Mouse (Mus musculus) intestine, embryonic 16.5 days (tissue): ENCODE measurements around the gene Fgfr1op2. TPM values are rescaled to one million over a fixed set of nuclear protein-coding genes. Genes with fewer than 3 reads are reported as not detected.

Experiments
- ATAC-seq: fragments of 200-750 bp; cut with Nextera tagmentation; 2 replicates; pipeline ENCODE4 v1.8.0; 2017; ENCODE audit warnings: moderate TSS enrichment, moderate library complexity
- H3K27ac ChIP-seq: fragments of 300-500 bp; sonication (generic); 2 replicates; pipeline ENCODE4 v1.5.1; 2014; ENCODE audit warnings: mild to moderate bottlenecking, low read length
- H3K27me3 ChIP-seq: fragments of 300-500 bp; sonication (generic); replicated peaks from 2 replicates; pipeline ENCODE4 v1.6.1; 2014; ENCODE audit warnings: low read length, control low read depth, mixed read lengths; ENCODE audit not compliant: control insufficient read depth, insufficient read depth
- H3K36me3 ChIP-seq: fragments of 300-500 bp; sonication (generic); 2 replicates; pipeline ENCODE4 v1.6.1; 2014; ENCODE audit warnings: low read length, control low read depth; ENCODE audit not compliant: control insufficient read depth, insufficient read depth
- H3K4me1 ChIP-seq: fragments of 300-500 bp; sonication (generic); 2 replicates; pipeline ENCODE4 v1.6.1; 2014; ENCODE audit warnings: low read length, control low read depth, mixed read lengths; ENCODE audit not compliant: control insufficient read depth, insufficient read depth
- H3K4me2 ChIP-seq: fragments of 300-500 bp; sonication (generic); 2 replicates; pipeline ENCODE4 v1.6.1; 2014; ENCODE audit warnings: low read depth, low read length, control low read depth
- H3K4me3 ChIP-seq: fragments of 300-500 bp; sonication (generic); 2 replicates; pipeline ENCODE4 v1.5.1; 2014; ENCODE audit warnings: mild to moderate bottlenecking, low read length
- H3K9ac ChIP-seq: fragments of 300-500 bp; sonication (generic); 2 replicates; pipeline ENCODE4 v1.6.1; 2014; ENCODE audit warnings: low read depth, low read length
- H3K9me3 ChIP-seq: fragments of 300-500 bp; sonication (generic); 2 replicates; pipeline ENCODE4 v1.6.1; 2016; ENCODE audit warnings: low read length, control low read depth; ENCODE audit not compliant: control insufficient read depth
- WGBS: fragments of 180-500 bp; shearing (Covaris S2); extraction: QIAGEN DNeasy Blood & Tissue Kit; methylation state at CpG from one replicate; pipeline ENCODE4 v1.1.7; 2014; 5-methylcytosine and 5-hydroxymethylcytosine counted together
- polyA plus RNA-seq: library from polyadenylated mRNA; unstranded; fragments of >200 nt; fragmentation: Nextera tagmentation; extraction: Ambion mirVana; gene quantifications from 2 replicates; pipeline ENCODE4 v1.2.1, GENCODE M21; 2015

Fgfr1op2 gene
- polyA plus RNA-seq, result 86.0 and 86.6 TPM in 2 replicates

DNA sequence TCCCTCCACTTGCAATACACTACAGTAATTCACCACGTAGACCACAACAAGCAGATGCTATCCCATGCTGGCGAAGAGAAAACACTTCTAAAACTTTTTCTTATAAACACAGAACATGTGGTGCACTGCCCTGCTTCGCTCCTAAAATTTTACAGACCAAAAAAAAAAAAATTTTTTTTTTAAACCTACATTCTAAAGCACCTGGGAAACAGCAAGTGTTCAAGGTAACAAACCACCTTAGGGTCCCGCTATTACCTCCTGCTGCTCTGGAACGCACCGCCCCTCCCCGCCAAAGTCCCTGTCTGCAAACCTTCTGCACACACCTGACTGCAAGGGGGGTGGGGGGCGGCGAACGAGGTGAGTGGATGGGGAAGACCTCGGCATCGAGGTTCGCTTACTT is at the start of gene Fgfr1op2:
Gene Fgfr1op2, plus strand, starts transcription at position 301 of the 400 bp plus-strand sequence.
- H3K36me3 ChIP-seq, result no peaks in the 10 kb centered on the region
- peak within 1 kb of the TSS; percentile 72 for H3K4me2 ChIP-seq
- no peaks in the 10 kb centered on the region for H3K9me3 ChIP-seq
- peak within 1 kb of the TSS; percentile 77 for H3K4me3 ChIP-seq
- peak within 1 kb of the TSS; percentile 97 for H3K27ac ChIP-seq
- peak within 1 kb of the TSS; percentile 96 for H3K9ac ChIP-seq
- under 1% methylated on average over 13 of the region's 13 CpGs for WGBS
- no peak for ATAC-seq
- H3K27me3 ChIP-seq, result no peaks in the 10 kb centered on the region
- H3K4me1 ChIP-seq, result peaks cover 9% of the 10 kb centered on the region; the same call in 1 of the 2 replicates

DNA sequence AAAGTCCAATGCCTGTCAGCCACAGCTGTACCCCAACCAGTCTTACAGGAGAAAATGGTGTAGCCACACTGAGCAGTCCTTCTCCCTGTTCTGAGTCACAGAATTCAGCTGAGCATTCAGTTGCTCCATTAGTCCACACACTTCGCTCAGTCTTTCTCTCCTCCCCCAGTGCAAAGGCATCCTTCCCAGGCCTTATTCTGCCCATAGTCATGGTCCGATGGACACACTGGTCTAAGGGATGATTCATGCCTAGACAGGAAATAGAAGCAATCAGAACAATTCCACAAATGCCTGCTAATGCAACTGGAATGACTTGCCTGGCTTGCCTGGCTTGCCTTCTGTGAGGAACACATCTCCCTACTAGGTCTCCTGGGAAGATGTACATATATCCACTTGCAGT is 49.5 kb upstream of the Fgfr1op2 start:
- peaks cover 4% of the 10 kb centered on the region; the same call in 1 of the 2 replicates for H3K9me3 ChIP-seq
- no peaks in the 10 kb centered on the region for H3K27me3 ChIP-seq
- peaks cover 9% of the 10 kb centered on the region; the same call in 1 of the 2 replicates for H3K4me1 ChIP-seq
- H3K4me3 ChIP-seq, result no peak overlapping the region
- no peak for ATAC-seq
- no peak overlapping the region for H3K27ac ChIP-seq
- H3K4me2 ChIP-seq, result no peak overlapping the region
- no peak overlapping the region for H3K9ac ChIP-seq
- WGBS, result 81% methylated on average over 2 of the region's 2 CpGs
- no peaks in the 10 kb centered on the region for H3K36me3 ChIP-seq

DNA sequence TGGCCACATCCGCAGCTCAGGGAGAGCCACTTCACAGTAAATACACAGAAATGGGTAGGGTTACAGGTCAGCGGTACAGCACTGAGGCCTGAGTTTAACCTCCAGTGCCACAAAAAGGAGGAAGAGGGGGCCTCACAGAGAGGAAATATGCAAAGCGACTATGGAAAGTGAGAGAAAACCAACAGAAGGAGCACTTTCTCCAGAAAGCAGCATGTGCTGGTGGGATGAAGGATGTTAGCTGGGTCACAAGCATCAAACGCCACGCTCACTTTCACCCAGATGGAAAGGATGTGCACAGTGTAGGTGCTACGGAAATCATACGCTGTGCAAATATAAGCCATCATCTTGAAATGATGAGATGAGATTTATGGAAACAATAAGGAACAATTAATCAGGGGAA is 46.6 kb upstream of the Fgfr1op2 start:
- Histone ChIP-seq H3K9me3 (no peaks in the 10 kb centered on the region), H3K9ac (no peak overlapping the region), H3K4me1 (peaks cover 9% of the 10 kb centered on the region; the same call in 1 of the 2 replicates), H3K27ac (no peak overlapping the region), H3K36me3 (no peaks in the 10 kb centered on the region), H3K27me3 (no peaks in the 10 kb centered on the region), H3K4me2 (no peak overlapping the region), H3K4me3 (no peak overlapping the region)
- 29% methylated on average over 7 of the region's 7 CpGs for WGBS
- peak; percentile 46; the same call in 1 of the 2 replicates for ATAC-seq

DNA sequence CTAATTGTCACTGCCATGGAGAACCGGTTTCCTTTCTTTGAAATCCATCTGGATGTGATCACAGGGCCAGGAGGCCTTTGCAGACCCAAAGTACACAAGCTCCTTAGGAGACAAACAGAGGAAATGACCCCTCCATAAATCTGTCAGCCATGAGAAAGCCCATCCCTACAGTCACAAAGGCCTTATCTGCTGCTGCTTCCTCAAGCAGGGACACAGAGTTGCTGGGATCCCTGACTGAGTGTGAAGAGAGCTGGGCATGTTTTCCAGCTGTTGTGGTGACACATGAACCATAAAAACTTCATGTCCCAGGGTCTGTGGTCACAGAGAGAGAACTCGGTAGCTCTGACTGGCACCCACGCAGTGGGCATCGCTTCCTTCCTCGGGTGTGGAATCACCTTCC is 46.2 kb upstream of the Fgfr1op2 start:
- Histone ChIP-seq H3K27ac (no peak overlapping the region), H3K36me3 (no peaks in the 10 kb centered on the region), H3K9ac (no peak overlapping the region), H3K4me1 (peaks cover 9% of the 10 kb centered on the region; the same call in 1 of the 2 replicates), H3K27me3 (no peaks in the 10 kb centered on the region), H3K4me3 (no peak overlapping the region), H3K4me2 (no peak overlapping the region), H3K9me3 (no peaks in the 10 kb centered on the region)
- peak; percentile 83 for ATAC-seq
- WGBS, result 22% methylated on average over 5 of the region's 5 CpGs

DNA sequence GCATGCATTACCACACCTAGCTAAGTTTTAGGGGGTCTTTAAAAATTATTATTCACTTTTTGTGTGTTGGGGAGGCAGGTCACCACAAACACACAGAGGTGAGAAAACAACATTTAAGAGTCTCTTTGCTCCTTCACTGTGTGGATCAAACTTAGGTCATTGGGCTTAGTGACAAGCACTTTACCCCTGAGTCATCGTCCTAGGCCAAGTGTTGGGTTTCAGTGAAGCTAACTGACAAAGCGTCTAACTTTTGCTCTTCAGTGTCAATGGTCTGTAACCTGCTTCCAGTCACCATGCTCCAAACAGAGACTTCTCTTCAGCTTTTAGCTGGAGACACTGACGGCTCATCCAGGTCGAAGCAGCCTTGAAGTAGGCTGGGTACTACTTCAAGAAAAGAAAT is 43.9 kb upstream of the Fgfr1op2 start:
- Histone ChIP-seq H3K4me1 (peaks cover 9% of the 10 kb centered on the region; the same call in 1 of the 2 replicates), H3K4me2 (no peak overlapping the region), H3K9ac (no peak overlapping the region), H3K27me3 (0 out of 2 replicates have a peak, but pooled peaks cover 2% of the 10 kb centered on the region), H3K4me3 (no peak overlapping the region), H3K9me3 (no peaks in the 10 kb centered on the region), H3K27ac (no peak overlapping the region), H3K36me3 (no peaks in the 10 kb centered on the region)
- ATAC-seq, result no peak
- WGBS, result 94% methylated on average over 4 of the region's 4 CpGs

DNA sequence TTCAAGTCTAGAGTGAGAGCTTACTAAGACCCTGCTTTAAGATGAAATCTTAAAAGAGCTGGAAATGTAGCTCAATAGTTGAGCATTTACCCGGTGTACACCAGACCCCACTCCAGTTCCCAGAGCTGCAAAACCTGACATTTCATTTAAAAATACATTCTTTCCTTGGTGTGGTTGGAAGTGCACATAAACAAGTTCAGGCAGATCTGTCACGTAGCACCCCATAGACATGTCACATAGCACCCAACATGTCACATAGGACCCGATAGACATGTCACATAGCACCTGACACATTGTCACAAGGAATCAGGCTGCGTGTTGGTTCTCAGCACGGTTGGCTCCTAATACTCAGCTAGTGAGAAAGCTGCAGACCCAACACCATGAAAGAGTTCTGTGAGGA is 41.5 kb upstream of the Fgfr1op2 start:
- ATAC-seq, result no peak
- no peak overlapping the region for H3K4me2 ChIP-seq

DNA sequence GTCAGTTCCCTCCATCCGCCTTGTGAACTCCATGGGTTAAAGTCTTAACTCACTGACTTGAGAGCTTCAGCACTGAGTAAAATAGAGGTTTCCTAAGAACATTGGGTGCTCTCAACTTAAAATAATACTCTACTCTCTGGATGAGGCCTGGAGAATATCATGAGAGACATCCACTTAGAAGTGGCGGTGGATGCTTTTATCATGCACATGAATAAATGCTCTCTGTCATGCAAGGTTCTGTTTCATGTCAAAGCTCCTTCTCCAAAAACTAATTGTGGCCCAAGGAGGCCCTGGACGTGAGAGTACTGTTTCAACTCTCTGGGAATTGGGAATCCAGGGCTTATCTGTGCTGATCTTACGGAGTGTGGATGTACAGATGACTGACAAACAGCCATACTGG is 39.9 kb upstream of the Fgfr1op2 start:
- Histone ChIP-seq H3K27ac (no peak overlapping the region), H3K4me3 (no peak overlapping the region), H3K4me2 (no peak overlapping the region), H3K4me1 (no peaks in the 10 kb centered on the region), H3K9ac (no peak overlapping the region), H3K9me3 (no peaks in the 10 kb centered on the region), H3K36me3 (no peaks in the 10 kb centered on the region), H3K27me3 (peaks cover 2% of the 10 kb centered on the region; the same call in 1 of the 2 replicates)
- ATAC-seq, result peak; percentile 62
- 59% methylated on average over 4 of the region's 4 CpGs for WGBS

More for the DNA sequence above, 41.5 kb upstream of the Fgfr1op2 start:
- Histone ChIP-seq H3K27me3 (0 out of 2 replicates have a peak, but pooled peaks cover 2% of the 10 kb centered on the region), H3K9me3 (no peaks in the 10 kb centered on the region), H3K9ac (no peak overlapping the region), H3K4me3 (no peak overlapping the region), H3K4me1 (peaks cover 5% of the 10 kb centered on the region; the same call in 1 of the 2 replicates), H3K36me3 (no peaks in the 10 kb centered on the region), H3K27ac (no peak overlapping the region)
- WGBS, result 94% methylated on average over 5 of the region's 5 CpGs

DNA sequence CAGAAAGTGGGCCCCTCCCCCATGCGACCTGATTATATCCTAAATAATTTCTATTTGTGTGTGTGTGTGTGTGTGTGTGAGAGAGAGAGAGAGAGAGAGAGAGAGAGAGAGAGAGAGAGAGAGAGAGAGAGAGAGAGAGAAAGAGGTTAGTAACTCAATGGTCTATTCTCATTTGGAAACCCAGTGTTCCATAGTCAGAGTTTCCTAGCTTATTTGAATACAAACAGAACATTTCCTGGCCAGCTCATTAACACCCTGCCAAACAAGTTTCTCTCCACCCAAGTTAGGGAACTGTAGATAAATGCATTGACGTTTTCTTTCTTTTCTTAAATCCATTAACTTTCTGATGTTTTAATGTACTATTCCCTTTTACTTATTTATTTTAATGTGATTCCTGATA is 38.9 kb upstream of the Fgfr1op2 start:
- WGBS, result 49% methylated on average over 2 of the region's 2 CpGs
- no peak overlapping the region for H3K4me3 ChIP-seq
- H3K27ac ChIP-seq, result no peak overlapping the region
- H3K9ac ChIP-seq, result no peak overlapping the region
- H3K27me3 ChIP-seq, result peaks cover 2% of the 10 kb centered on the region; the same call in 1 of the 2 replicates
- no peaks in the 10 kb centered on the region for H3K36me3 ChIP-seq
- H3K9me3 ChIP-seq, result no peaks in the 10 kb centered on the region
- ATAC-seq, result no peak
- H3K4me1 ChIP-seq, result no peaks in the 10 kb centered on the region
- no peak overlapping the region for H3K4me2 ChIP-seq

DNA sequence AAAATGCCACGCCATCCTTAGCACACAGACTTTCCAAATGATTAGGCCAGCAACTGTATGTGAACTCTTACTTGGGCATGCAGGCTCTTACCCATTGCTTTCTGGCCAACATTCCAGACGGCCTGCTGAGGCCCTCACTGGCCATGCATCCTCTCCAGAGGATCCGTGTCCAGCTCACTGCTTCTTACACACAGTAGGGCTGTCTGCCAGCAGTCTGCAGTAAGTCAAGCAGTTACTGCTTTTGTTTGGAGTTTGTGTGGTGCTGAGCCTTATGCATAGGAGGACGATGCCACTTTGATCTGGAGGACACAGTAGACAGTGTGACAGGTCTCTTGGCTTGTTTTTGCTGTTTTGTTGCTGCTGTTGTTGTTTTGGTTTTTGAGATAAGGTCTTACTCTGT is 38.3 kb upstream of the Fgfr1op2 start:
- no peak overlapping the region for H3K9ac ChIP-seq
- no peak overlapping the region for H3K4me2 ChIP-seq
- H3K4me1 ChIP-seq, result no peaks in the 10 kb centered on the region
- no peak for ATAC-seq
- H3K27me3 ChIP-seq, result peaks cover 2% of the 10 kb centered on the region; the same call in 1 of the 2 replicates
- WGBS, result 60% methylated on average over 4 of the region's 4 CpGs
- no peaks in the 10 kb centered on the region for H3K9me3 ChIP-seq
- H3K27ac ChIP-seq, result no peak overlapping the region
- no peak overlapping the region for H3K4me3 ChIP-seq
- H3K36me3 ChIP-seq, result no peaks in the 10 kb centered on the region

DNA sequence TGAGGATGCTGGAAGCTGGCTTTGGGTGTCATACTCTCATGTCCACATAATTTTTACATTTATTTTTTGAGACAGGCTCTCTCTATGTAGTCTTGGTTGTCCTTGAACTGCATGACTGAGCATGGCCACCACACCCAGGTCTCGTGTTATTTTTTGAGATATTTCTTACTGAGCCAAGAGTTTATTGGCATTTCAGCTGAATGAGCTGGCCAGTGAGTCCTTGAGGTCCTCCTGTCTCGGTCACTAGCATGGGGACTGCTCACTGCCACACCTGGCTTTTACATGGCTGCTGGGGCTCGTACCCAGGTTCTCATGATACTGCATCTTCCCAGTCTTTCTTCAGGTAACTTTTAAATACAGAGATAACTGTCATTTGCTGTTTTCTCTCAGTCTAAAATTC is 36.6 kb upstream of the Fgfr1op2 start:
- WGBS, result 87% methylated on average over 3 of the region's 3 CpGs
- no peak overlapping the region for H3K27ac ChIP-seq
- H3K27me3 ChIP-seq, result peaks cover 2% of the 10 kb centered on the region; the same call in 1 of the 2 replicates
- H3K9me3 ChIP-seq, result no peaks in the 10 kb centered on the region
- H3K4me2 ChIP-seq, result no peak overlapping the region
- H3K36me3 ChIP-seq, result no peaks in the 10 kb centered on the region
- H3K9ac ChIP-seq, result no peak overlapping the region
- no peaks in the 10 kb centered on the region for H3K4me1 ChIP-seq
- H3K4me3 ChIP-seq, result no peak overlapping the region
- ATAC-seq, result no peak
